Comparison of ENCODE assay signal across 10 mouse cellular contexts in genomic region chr1:167928060-167928467, GRCm38 (mm10).
DNase-seq lines count a peak whose midpoint lies in the region; ATAC-seq and TF ChIP-seq lines count a peak whose summit lies in the region.
"Had no signal": no experiment of that assay in that cellular context is flagged by ENCODE, and none has a peak within 500 bp of the region (broad histone marks: within the 10 kb centered on the region; RNA-seq: fewer than 3 reads in every experiment).

No protein-coding gene starts in this region.

- no peaks in the 10 kb centered on the region for H3K36me3 ChIP-seq in hindbrain, embryonic 12.5 days
- H3K36me3 ChIP-seq in neural tube, embryonic 13.5 days: no peaks in the 10 kb centered on the region

- H3K4me1 ChIP-seq in lung, adult 2 months (ENCODE audit: control insufficient read depth, insufficient read depth, low read length): no peaks in the 10 kb centered on the region; the same call in 1 of the 2 replicates
- H3K4me1 ChIP-seq in hindbrain, embryonic 12.5 days: peaks cover 18% of the 10 kb centered on the region
- peaks cover 35% of the 10 kb centered on the region for H3K4me1 ChIP-seq in neural tube, embryonic 13.5 days (replicated peaks)

- H3K4me2 ChIP-seq in hindbrain, embryonic 12.5 days (replicated peaks): no peak overlapping the region
- H3K4me2 ChIP-seq in neural tube, embryonic 13.5 days: no peak overlapping the region

- ATAC-seq in hindbrain, embryonic 12.5 days (ENCODE audit: low FRiP score): peak; percentile 69
- ATAC-seq in neural tube, embryonic 13.5 days (ENCODE audit: low read depth): peak; percentile 57
- ATAC-seq: Patski had no signal

- 35% methylated on average over 4 of the region's 4 CpGs for WGBS in lung, adult 2 months
- 24% methylated on average over 4 of the region's 4 CpGs for WGBS in hindbrain, embryonic 12.5 days
- 9% methylated on average over 4 of the region's 4 CpGs for WGBS in neural tube, embryonic 13.5 days

- no peak overlapping the region for H3K9ac ChIP-seq in hindbrain, embryonic 12.5 days
- H3K9ac ChIP-seq in neural tube, embryonic 13.5 days: no peak overlapping the region

- no peak overlapping the region for H3K27ac ChIP-seq in hindbrain, embryonic 12.5 days
- H3K27ac ChIP-seq in neural tube, embryonic 13.5 days (replicated peaks): 0 out of 2 replicates have a peak overlapping the region, but pooled peaks have one; percentile 23

- no peak overlapping the region for H3K4me3 ChIP-seq in lung, adult 2 months (replicated peaks; ENCODE audit: extremely low read depth, low read depth, low read length)
- H3K4me3 ChIP-seq in hindbrain, embryonic 12.5 days: no peak overlapping the region
- H3K4me3 ChIP-seq in neural tube, embryonic 13.5 days: no peak overlapping the region
- H3K4me3 ChIP-seq: megakaryocyte, embryonic 14.5 days had no signal

- TF ChIP-seq CTCF in lung, adult 2 months (IDR thresholded peaks at IDR 0.05; ENCODE audit: insufficient read depth, low read length): 0 out of 2 replicates have a peak, but pooled peaks have one; percentile 15

- TF ChIP-seq POLR2A in lung, adult 2 months (IDR thresholded peaks at IDR 0.05; ENCODE audit: borderline replicate concordance, extremely low read depth, low read depth, low read length): no peak

- DNase-seq in cerebellum, postnatal 10 days: peak; percentile 70 to 79
- DNase-seq in cerebellum, adult 9-10 months: no peak
- DNase-seq in lung, adult 2 months: no peak
- no peak for DNase-seq in lung, postnatal 25 days (ENCODE audit: low spot score)
- no peak for DNase-seq in right cerebral cortex, postnatal 25 days
- no peak for DNase-seq in urinary bladder, postnatal 14 days (ENCODE audit: low spot score)

- 0 out of 2 replicates have a peak, but pooled peaks cover 2% of the 10 kb centered on the region for H3K27me3 ChIP-seq in hindbrain, embryonic 12.5 days
- peaks cover 11% of the 10 kb centered on the region; the same call in 1 of the 2 replicates for H3K27me3 ChIP-seq in neural tube, embryonic 13.5 days

- H3K9me3 ChIP-seq in hindbrain, embryonic 12.5 days (replicated peaks): no peaks in the 10 kb centered on the region
- no peaks in the 10 kb centered on the region for H3K9me3 ChIP-seq in neural tube, embryonic 13.5 days

Comparison
In these comparisons a context has a peak if more than half of its experiments do, and no peak if none do; other contexts are left out.
1. DNase-seq: peak in cerebellum, postnatal 10 days (2 of 2); none in cerebellum, adult 9-10 months (single experiment), lung, adult 2 months (single experiment), lung, postnatal 25 days (single experiment), right cerebral cortex, postnatal 25 days (single experiment) and urinary bladder, postnatal 14 days (single experiment).